Mouse (Mus musculus): ENCODE measurements at regions not wholly inside any gene's neighbourhood (a gene's known extent, or its start where the extent isn't known, plus 50 kb on each side); places are given as distances from the start of the nearest gene placed in this dataset.

GRCm38 (mm10) chr5:118861143-118861847 is 300.8 kb downstream of the Med13l start:
- Histone ChIP-seq H3K4me1 (0 out of 2 replicates have a peak, but pooled peaks cover 5% of the 10 kb centered on the region), H3K4me2 (replicated peaks) (no peak overlapping the region), H3K9ac (no peak overlapping the region), H3K27ac (no peak overlapping the region), H3K36me3 (no peaks in the 10 kb centered on the region), H3K27me3 (replicated peaks) (no peaks in the 10 kb centered on the region), H3K9me3 (peaks cover 9% of the 10 kb centered on the region), H3K4me3 (no peak overlapping the region)
- ATAC-seq (ENCODE audit: low FRiP score, low read depth): no peak
- 82% methylated on average over 13 of the region's 13 CpGs for WGBS

- no peaks in the 10 kb centered on the region for H3K4me1 ChIP-seq
- H3K4me2 ChIP-seq (replicated peaks): no peak overlapping the region
- ATAC-seq (ENCODE audit: low FRiP score, low read depth): no peak
- H3K4me3 ChIP-seq: no peak overlapping the region
- no peaks in the 10 kb centered on the region for H3K27me3 ChIP-seq (replicated peaks)
- peaks cover 14% of the 10 kb centered on the region for H3K9me3 ChIP-seq
- 92% methylated on average over 5 of the region's 5 CpGs for WGBS
- no peaks in the 10 kb centered on the region for H3K36me3 ChIP-seq
- no peak overlapping the region for H3K27ac ChIP-seq
- no peak overlapping the region for H3K9ac ChIP-seq
Measured at GRCm38 (mm10) chr5:118867511-118867910, 307.0 kb downstream of the Med13l start.

DNA sequence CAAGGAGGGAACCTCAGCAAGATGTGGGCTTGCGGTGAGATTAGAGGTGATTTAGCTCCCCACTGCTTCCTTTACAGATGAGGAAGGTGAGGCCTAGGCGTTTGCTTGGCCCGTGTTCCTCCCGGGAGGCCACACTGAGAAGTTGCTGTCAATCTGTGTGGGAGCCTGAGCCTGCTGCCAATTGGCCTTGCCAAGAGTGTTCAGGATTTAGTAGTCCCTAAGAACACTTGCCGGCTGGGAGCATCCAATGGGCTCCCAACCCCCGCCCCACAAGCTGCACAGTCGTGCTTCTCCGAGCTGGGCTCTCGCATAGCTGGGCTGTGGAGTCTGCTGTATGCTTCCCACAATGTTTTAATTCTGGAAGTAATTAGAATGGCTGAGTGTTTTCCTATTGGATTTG is 308.9 kb downstream of the Med13l start:
- WGBS: 85% methylated on average over 9 of the region's 9 CpGs
- H3K27me3 ChIP-seq (replicated peaks): peaks cover 7% of the 10 kb centered on the region; the same call in 1 of the 2 replicates
- H3K9me3 ChIP-seq: 0 out of 2 replicates have a peak, but pooled peaks cover 6% of the 10 kb centered on the region

DNA sequence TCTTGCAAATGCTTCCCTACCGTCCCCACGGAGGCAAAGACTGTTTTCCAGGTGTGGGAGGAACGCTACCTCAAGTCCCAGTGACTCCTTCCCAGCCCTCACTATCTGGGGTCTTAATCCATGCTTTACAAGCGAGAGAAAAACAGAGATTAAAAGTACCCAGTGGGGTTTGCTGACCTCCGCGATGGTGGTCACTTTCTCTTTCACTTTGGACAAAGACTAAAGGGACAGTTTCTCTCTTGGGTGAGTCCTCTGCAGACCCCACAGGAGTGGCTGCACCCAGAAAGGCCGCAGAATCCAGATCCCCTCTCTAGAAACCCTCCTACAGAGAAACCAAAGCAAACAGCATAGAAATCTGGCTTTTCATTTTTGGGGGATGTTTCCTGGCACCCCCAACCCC is 313.4 kb downstream of the Med13l start:
- Histone ChIP-seq H3K4me2 (replicated peaks) (no peak overlapping the region), H3K9me3 (no peaks in the 10 kb centered on the region), H3K4me1 (no peaks in the 10 kb centered on the region; the same call in 1 of the 2 replicates), H3K36me3 (no peaks in the 10 kb centered on the region), H3K9ac (no peak overlapping the region), H3K27ac (no peak overlapping the region), H3K27me3 (replicated peaks) (peaks cover 37% of the 10 kb centered on the region), H3K4me3 (no peak overlapping the region)
- 52% methylated on average over 7 of the region's 7 CpGs for WGBS
- ATAC-seq (ENCODE audit: low FRiP score, low read depth): no peak

More for the DNA sequence above, 308.9 kb downstream of the Med13l start:
- Histone ChIP-seq H3K9ac (no peak overlapping the region), H3K36me3 (no peaks in the 10 kb centered on the region), H3K27ac (no peak overlapping the region), H3K4me1 (no peaks in the 10 kb centered on the region), H3K4me3 (no peak overlapping the region), H3K4me2 (replicated peaks) (no peak overlapping the region)
- ATAC-seq (ENCODE audit: low FRiP score, low read depth): no peak

DNA sequence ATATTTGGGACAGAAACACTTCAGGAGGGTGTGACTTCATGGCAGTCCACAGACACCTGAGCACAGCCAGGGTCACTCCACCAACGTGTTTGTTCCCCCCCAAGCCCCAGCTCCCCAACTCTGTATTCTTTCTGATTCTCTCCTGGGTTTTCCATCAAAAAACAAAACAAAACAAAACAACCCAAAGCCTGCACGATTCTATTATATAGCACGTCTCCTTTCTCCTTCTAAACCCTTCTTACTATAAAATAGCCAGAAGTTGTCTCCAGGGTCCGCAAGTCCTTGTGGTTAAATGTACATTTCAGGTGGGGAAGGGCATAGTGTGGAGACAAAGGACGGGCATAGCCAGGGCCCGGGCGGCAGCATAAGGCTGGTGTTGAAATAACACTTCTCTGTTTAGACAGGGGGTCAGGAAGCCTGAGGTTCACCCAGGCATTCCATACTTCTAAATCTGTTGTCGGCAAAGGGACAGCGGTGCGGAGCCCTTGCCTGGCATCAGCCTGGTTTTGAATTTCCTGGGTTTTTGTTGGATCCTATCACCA is 314.7 kb downstream of the Med13l start:
- Histone ChIP-seq H3K36me3 (no peaks in the 10 kb centered on the region), H3K27ac (no peak overlapping the region), H3K9ac (no peak overlapping the region), H3K4me1 (no peaks in the 10 kb centered on the region; the same call in 1 of the 2 replicates), H3K9me3 (no peaks in the 10 kb centered on the region), H3K27me3 (replicated peaks) (peaks cover 43% of the 10 kb centered on the region), H3K4me2 (replicated peaks) (no peak overlapping the region), H3K4me3 (no peak overlapping the region)
- no peak for ATAC-seq (ENCODE audit: low FRiP score, low read depth)
- 70% methylated on average over 10 of the region's 10 CpGs for WGBS

GRCm38 (mm10) chr5:118876586-118877312 is 316.3 kb downstream of the Med13l start:
- 8% methylated on average over 18 of the region's 18 CpGs for WGBS

DNA sequence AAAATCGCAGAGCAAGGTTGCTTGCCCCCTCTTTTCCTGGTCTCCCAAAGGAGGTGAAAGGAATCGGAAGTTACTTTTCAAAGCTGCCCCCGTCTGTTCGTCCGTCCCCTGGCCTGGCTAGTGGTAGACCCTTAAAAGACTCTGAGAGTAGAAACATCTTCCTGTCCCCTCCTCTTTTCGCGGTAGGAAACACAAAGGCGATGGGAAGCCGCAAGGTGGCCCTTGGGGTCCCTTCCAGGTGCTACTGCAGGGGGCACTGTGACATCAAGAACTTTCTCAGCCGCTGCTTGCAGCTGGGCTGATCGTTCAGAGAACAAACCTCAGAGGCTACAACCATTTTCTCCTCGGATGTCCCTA is 316.8 kb downstream of the Med13l start:
- H3K27me3 ChIP-seq (replicated peaks): peaks cover 43% of the 10 kb centered on the region
- no peak for ATAC-seq (ENCODE audit: low FRiP score, low read depth)
- H3K4me2 ChIP-seq (replicated peaks): peak overlapping the region; percentile 55
- under 1% methylated on average over 12 of the region's 12 CpGs for WGBS
- no peaks in the 10 kb centered on the region; the same call in 1 of the 2 replicates for H3K4me1 ChIP-seq
- H3K27ac ChIP-seq: no peak overlapping the region
- no peaks in the 10 kb centered on the region for H3K36me3 ChIP-seq
- H3K9ac ChIP-seq: no peak overlapping the region
- no peak overlapping the region; the same call in 1 of the 2 replicates for H3K4me3 ChIP-seq
- no peaks in the 10 kb centered on the region for H3K9me3 ChIP-seq

More at GRCm38 (mm10) chr5:118876586-118877312, 316.3 kb downstream of the Med13l start:
- peak overlapping the region; percentile 55 for H3K4me2 ChIP-seq (replicated peaks)
- H3K4me1 ChIP-seq: no peaks in the 10 kb centered on the region; the same call in 1 of the 2 replicates
- no peaks in the 10 kb centered on the region for H3K36me3 ChIP-seq
- peaks cover 43% of the 10 kb centered on the region for H3K27me3 ChIP-seq (replicated peaks)
- no peak for ATAC-seq (ENCODE audit: low FRiP score, low read depth)
- H3K9me3 ChIP-seq: no peaks in the 10 kb centered on the region
- no peak overlapping the region for H3K9ac ChIP-seq
- H3K4me3 ChIP-seq: no peak overlapping the region; the same call in 1 of the 2 replicates
- H3K27ac ChIP-seq: no peak overlapping the region

- Histone ChIP-seq H3K9me3 (no peaks in the 10 kb centered on the region), H3K4me3 (no peak overlapping the region), H3K36me3 (no peaks in the 10 kb centered on the region), H3K4me1 (no peaks in the 10 kb centered on the region; the same call in 1 of the 2 replicates), H3K9ac (no peak overlapping the region), H3K27ac (no peak overlapping the region), H3K4me2 (replicated peaks) (peak overlapping the region; percentile 55; the same call in 1 of the 2 replicates), H3K27me3 (replicated peaks) (peaks cover 43% of the 10 kb centered on the region)
- ATAC-seq (ENCODE audit: low FRiP score, low read depth): no peak
- 19% methylated on average over 10 of the region's 10 CpGs for WGBS
Measured at GRCm38 (mm10) chr5:118877831-118878230, 317.4 kb downstream of the Med13l start.

DNA sequence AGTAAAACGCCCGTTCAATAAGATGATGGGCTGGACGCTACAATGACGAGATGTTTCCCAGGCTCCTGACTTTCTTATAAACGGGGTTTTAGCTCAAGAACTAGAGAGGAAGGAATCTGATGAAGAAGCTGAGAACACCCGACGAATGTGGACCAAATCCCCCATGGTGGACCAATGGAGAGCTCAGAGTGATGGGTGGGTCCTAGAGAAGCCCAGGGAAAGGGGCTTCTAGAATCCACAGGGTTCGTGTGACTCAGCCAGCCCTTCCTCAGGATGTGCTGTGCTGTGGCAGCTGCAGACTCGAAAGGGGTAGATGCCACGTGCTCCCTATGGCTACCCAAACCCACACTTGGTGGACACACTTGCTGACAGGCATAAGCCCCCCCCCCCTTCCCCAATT is 318.2 kb downstream of the Med13l start:
- H3K27me3 ChIP-seq (replicated peaks): peaks cover 39% of the 10 kb centered on the region
- no peaks in the 10 kb centered on the region for H3K9me3 ChIP-seq
- no peak overlapping the region for H3K27ac ChIP-seq
- H3K9ac ChIP-seq: no peak overlapping the region
- ATAC-seq (ENCODE audit: low FRiP score, low read depth): no peak
- H3K4me3 ChIP-seq: no peak overlapping the region
- no peak overlapping the region for H3K4me2 ChIP-seq (replicated peaks)
- 41% methylated on average over 10 of the region's 10 CpGs for WGBS
- no peaks in the 10 kb centered on the region; the same call in 1 of the 2 replicates for H3K4me1 ChIP-seq
- no peaks in the 10 kb centered on the region for H3K36me3 ChIP-seq

- no peak overlapping the region for H3K27ac ChIP-seq
Measured at GRCm38 (mm10) chr5:118879808-118880478, 319.5 kb downstream of the Med13l start.

DNA sequence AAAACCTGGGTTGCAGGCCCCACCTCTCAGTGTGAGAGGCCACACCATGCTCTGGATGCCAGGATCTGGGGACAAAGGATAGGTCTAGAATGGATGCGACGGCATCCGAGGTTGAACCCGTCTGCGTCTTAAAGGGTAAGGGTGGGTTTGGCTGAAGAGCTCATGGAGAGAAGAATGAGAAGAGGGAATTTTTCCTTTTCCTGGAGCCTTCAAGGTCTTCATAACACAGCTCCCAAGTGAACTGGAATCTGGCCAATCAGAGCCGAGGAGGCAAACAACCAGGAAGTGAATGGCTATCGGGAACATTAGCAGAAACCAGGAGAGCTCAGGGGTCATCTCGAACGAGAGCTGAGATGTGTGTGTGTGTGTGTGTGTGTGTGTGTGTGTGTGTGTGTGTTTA is 320.1 kb downstream of the Med13l start:
- Histone ChIP-seq H3K4me1 (no peaks in the 10 kb centered on the region; the same call in 1 of the 2 replicates), H3K36me3 (no peaks in the 10 kb centered on the region), H3K27ac (no peak overlapping the region), H3K9ac (no peak overlapping the region), H3K9me3 (no peaks in the 10 kb centered on the region), H3K4me2 (replicated peaks) (no peak overlapping the region), H3K27me3 (replicated peaks) (peaks cover 28% of the 10 kb centered on the region), H3K4me3 (no peak overlapping the region)
- WGBS: 76% methylated on average over 9 of the region's 9 CpGs
- ATAC-seq (ENCODE audit: low FRiP score, low read depth): no peak

More at GRCm38 (mm10) chr5:118879808-118880478, 319.5 kb downstream of the Med13l start:
- 0 out of 2 replicates have a peak, but pooled peaks have one; percentile 37 for ATAC-seq (ENCODE audit: low FRiP score, low read depth)
- H3K27me3 ChIP-seq (replicated peaks): peaks cover 32% of the 10 kb centered on the region
- H3K36me3 ChIP-seq: no peaks in the 10 kb centered on the region
- no peaks in the 10 kb centered on the region; the same call in 1 of the 2 replicates for H3K4me1 ChIP-seq
- no peak overlapping the region for H3K9ac ChIP-seq
- WGBS: 18% methylated on average over 13 of the region's 13 CpGs
- H3K4me3 ChIP-seq: no peak overlapping the region
- H3K4me2 ChIP-seq (replicated peaks): no peak overlapping the region
- H3K9me3 ChIP-seq: no peaks in the 10 kb centered on the region

DNA sequence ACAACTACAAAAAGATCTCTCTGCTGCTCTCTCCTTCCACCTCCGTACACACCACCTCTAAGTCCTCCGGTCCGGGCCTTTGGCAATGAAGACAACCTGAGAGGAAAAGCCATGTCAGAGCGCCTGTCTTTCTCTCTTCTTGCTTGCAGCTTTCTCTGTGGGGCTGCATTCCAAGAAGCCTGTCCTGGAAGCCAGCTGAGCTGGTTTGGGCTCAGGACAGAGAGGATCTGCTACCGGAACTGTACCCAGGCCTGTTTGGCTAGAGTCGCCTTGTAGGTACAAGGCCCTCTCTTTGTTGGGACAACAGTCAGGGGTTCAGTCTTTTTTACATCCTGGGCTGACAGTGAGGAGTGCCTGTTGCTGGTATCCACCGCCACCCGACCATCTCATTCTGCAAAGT is 321.4 kb downstream of the Med13l start:
- Histone ChIP-seq H3K9me3 (no peaks in the 10 kb centered on the region), H3K4me2 (replicated peaks) (no peak overlapping the region), H3K36me3 (no peaks in the 10 kb centered on the region), H3K4me1 (no peaks in the 10 kb centered on the region; the same call in 1 of the 2 replicates), H3K27ac (no peak overlapping the region), H3K27me3 (replicated peaks) (peaks cover 24% of the 10 kb centered on the region), H3K4me3 (no peak overlapping the region), H3K9ac (no peak overlapping the region)
- WGBS: 98% methylated on average over 8 of the region's 8 CpGs
- ATAC-seq (ENCODE audit: low FRiP score, low read depth): no peak
